In the genomic region with DNA sequence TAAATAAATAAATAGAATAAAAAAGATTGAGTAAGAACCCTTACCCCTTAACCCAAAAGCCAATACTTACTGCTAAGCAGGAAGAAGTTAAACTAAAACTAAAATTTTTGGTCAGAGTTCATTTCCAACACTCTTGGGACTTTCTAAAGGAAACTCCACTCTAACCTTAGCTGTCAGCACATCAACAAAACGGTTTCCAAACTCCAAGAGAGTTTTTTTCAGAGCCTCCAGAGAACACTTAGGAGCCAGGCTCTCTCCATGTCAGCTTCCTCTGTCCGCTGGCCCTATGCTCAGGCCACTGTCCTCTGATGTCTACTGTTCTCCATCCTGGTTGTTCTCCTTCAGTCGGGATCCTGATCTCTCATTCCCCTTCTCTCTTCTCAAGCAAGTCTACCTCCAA, we compare ENCODE assay signal across 29 mouse cellular contexts.
DNase-seq lines count a peak whose midpoint lies in the region; ATAC-seq and TF ChIP-seq lines count a peak whose summit lies in the region.
"Had no signal": no experiment of that assay in that cellular context is flagged by ENCODE, and none has a peak within 500 bp of the region (broad histone marks: within the 10 kb centered on the region; RNA-seq: fewer than 3 reads in every experiment).

No protein-coding gene starts in this region.

- H3K9ac ChIP-seq in lung, embryonic 14.5 days, result no peak overlapping the region
- no peak overlapping the region for H3K9ac ChIP-seq in midbrain, embryonic 11.5 days (ENCODE audit: low read length)
- H3K9ac ChIP-seq: embryonic facial prominence, embryonic 15.5 days; forebrain, embryonic 12.5 days; forebrain, postnatal 0 days; limb, embryonic 12.5 days; liver, embryonic 15.5 days; neural tube, embryonic 15.5 days; stomach, embryonic 15.5 days had no signal

- no peaks in the 10 kb centered on the region for H3K36me3 ChIP-seq in heart, embryonic 10.5 days
- no peaks in the 10 kb centered on the region for H3K36me3 ChIP-seq in lung, embryonic 14.5 days (ENCODE audit: insufficient read depth)
- no peaks in the 10 kb centered on the region for H3K36me3 ChIP-seq in midbrain, embryonic 11.5 days (ENCODE audit: control insufficient read depth, insufficient read depth, low read length)
- H3K36me3 ChIP-seq: embryonic facial prominence, embryonic 10.5 days; embryonic facial prominence, embryonic 15.5 days; forebrain, embryonic 12.5 days; G1E; limb, embryonic 12.5 days; liver, embryonic 15.5 days; neural tube, embryonic 15.5 days; stomach, embryonic 15.5 days had no signal

- H3K4me2 ChIP-seq in lung, embryonic 14.5 days, result no peak overlapping the region
- no peak overlapping the region for H3K4me2 ChIP-seq in midbrain, embryonic 11.5 days
- H3K4me2 ChIP-seq: embryonic facial prominence, embryonic 15.5 days; forebrain, embryonic 12.5 days; limb, embryonic 12.5 days; liver, embryonic 15.5 days; neural tube, embryonic 15.5 days; stomach, embryonic 15.5 days had no signal

- H3K4me1 ChIP-seq in heart, embryonic 10.5 days, result peaks cover 4% of the 10 kb centered on the region; the same call in 1 of the 2 replicates
- H3K4me1 ChIP-seq in lung, embryonic 14.5 days (ENCODE audit: insufficient read depth), result no peaks in the 10 kb centered on the region
- no peaks in the 10 kb centered on the region for H3K4me1 ChIP-seq in midbrain, embryonic 11.5 days (ENCODE audit: control insufficient read depth, insufficient read depth, low read length)
- H3K4me1 ChIP-seq: embryonic facial prominence, embryonic 10.5 days; forebrain, embryonic 12.5 days; liver, embryonic 15.5 days; neural tube, embryonic 15.5 days; stomach, embryonic 15.5 days had no signal

- H3K9me3 ChIP-seq in heart, embryonic 10.5 days, result no peaks in the 10 kb centered on the region
- no peaks in the 10 kb centered on the region for H3K9me3 ChIP-seq in lung, embryonic 14.5 days (ENCODE audit: low read depth, low read length)
- no peaks in the 10 kb centered on the region for H3K9me3 ChIP-seq in midbrain, embryonic 11.5 days (ENCODE audit: control insufficient read depth, low read length)
- H3K9me3 ChIP-seq: embryonic facial prominence, embryonic 10.5 days; embryonic facial prominence, embryonic 15.5 days; forebrain, embryonic 12.5 days; limb, embryonic 12.5 days; liver, embryonic 15.5 days; neural tube, embryonic 15.5 days; stomach, embryonic 15.5 days had no signal

- H3K27ac ChIP-seq in heart, embryonic 10.5 days, result no peak overlapping the region
- H3K27ac ChIP-seq in lung, embryonic 14.5 days (ENCODE audit: low read depth), result no peak overlapping the region
- no peak overlapping the region for H3K27ac ChIP-seq in midbrain, embryonic 11.5 days (ENCODE audit: low read depth, low read length)
- H3K27ac ChIP-seq: embryonic facial prominence, embryonic 10.5 days; embryonic facial prominence, embryonic 15.5 days; forebrain, embryonic 12.5 days; limb, embryonic 12.5 days; liver, embryonic 15.5 days; macrophage; neural tube, embryonic 15.5 days; stomach, embryonic 15.5 days had no signal

- H3K4me3 ChIP-seq in heart, embryonic 10.5 days, result no peak overlapping the region
- H3K4me3 ChIP-seq in lung, embryonic 14.5 days (ENCODE audit: low read depth, low read length), result no peak overlapping the region
- no peak overlapping the region for H3K4me3 ChIP-seq in midbrain, embryonic 11.5 days (ENCODE audit: low read depth, low read length)
- H3K4me3 ChIP-seq: embryonic facial prominence, embryonic 10.5 days; embryonic facial prominence, embryonic 15.5 days; forebrain, embryonic 12.5 days; limb, embryonic 12.5 days; liver, embryonic 15.5 days; neural tube, embryonic 15.5 days; stomach, embryonic 15.5 days had no signal

- ATAC-seq in lung, embryonic 14.5 days (ENCODE audit: insufficient read depth), result no peak
- ATAC-seq in midbrain, embryonic 11.5 days (ENCODE audit: low FRiP score), result no peak
- ATAC-seq: forebrain, postnatal 0 days; hindbrain, embryonic 16.5 days; lung, postnatal 0 days; Patski had no signal

- peak; percentile 4 for DNase-seq in adrenal gland, postnatal 10 days
- no peak for DNase-seq in adrenal gland, adult 2 months
- DNase-seq in heart, adult 8-10 months (ENCODE audit: low spot score), result peak; percentile 66
- DNase-seq in heart, embryonic 10.5 days (ENCODE audit: low spot score), result no peak
- peak; percentile 13 for DNase-seq in lung, embryonic 14.5 days
- no peak for DNase-seq in lung, postnatal 4 days
- peak; percentile 43 for DNase-seq in skeletal muscle tissue, adult 2 months (ENCODE audit: low read depth, low spot score)
- DNase-seq in midbrain, embryonic 11.5 days (ENCODE audit: low spot score, missing footprints), result no peak
- DNase-seq: adrenal gland, postnatal 36 days; cerebellum, adult 18-20 months; cerebellum, postnatal 25 days; forebrain, postnatal 0 days; kidney, adult 18-20 months; kidney, postnatal 10 days; midbrain, embryonic 14.5 days; retina, postnatal 1 day; right cerebral cortex, postnatal 14 days had no signal

- peaks cover 20% of the 10 kb centered on the region for H3K27me3 ChIP-seq in heart, embryonic 10.5 days (ENCODE audit: insufficient read depth, poor library complexity, severe bottlenecking)
- no peaks in the 10 kb centered on the region for H3K27me3 ChIP-seq in lung, embryonic 14.5 days (ENCODE audit: insufficient read depth, low read length)
- no peaks in the 10 kb centered on the region for H3K27me3 ChIP-seq in midbrain, embryonic 11.5 days (ENCODE audit: control insufficient read depth, insufficient read depth, low read length)
- H3K27me3 ChIP-seq: embryonic facial prominence, embryonic 15.5 days; forebrain, embryonic 12.5 days; limb, embryonic 12.5 days; liver, embryonic 15.5 days; neural tube, embryonic 15.5 days; Patski; stomach, embryonic 15.5 days had no signal

- 50% methylated on average over 3 of the region's 3 CpGs for WGBS in heart, embryonic 10.5 days
- WGBS in lung, embryonic 14.5 days, result 52% methylated on average over 3 of the region's 3 CpGs
- WGBS in midbrain, embryonic 11.5 days, result 74% methylated on average over 3 of the region's 3 CpGs

- TF ChIP-seq CTCF in lung, embryonic 14.5 days (IDR thresholded peaks at IDR 0.05; ENCODE audit: low read depth), result no peak

Comparison
In these comparisons a context has a peak if more than half of its experiments do, and no peak if none do; other contexts are left out.
1. DNase-seq: peak in adrenal gland, postnatal 10 days (single experiment), heart, adult 8-10 months (single experiment), lung, embryonic 14.5 days (single experiment) and skeletal muscle tissue, adult 2 months (single experiment); none in adrenal gland, adult 2 months (single experiment), heart, embryonic 10.5 days (single experiment), lung, postnatal 4 days (0 of 2) and midbrain, embryonic 11.5 days (single experiment).